Mouse (Mus musculus): Measurements from ENCODE around the gene Tsr3. TPM values are rescaled to one million over a fixed set of nuclear protein-coding genes. Genes with fewer than 3 reads are reported as not detected.

Gene Tsr3
- polyA plus RNA-seq, 1 experiment = 25.2 TPM

DNA sequence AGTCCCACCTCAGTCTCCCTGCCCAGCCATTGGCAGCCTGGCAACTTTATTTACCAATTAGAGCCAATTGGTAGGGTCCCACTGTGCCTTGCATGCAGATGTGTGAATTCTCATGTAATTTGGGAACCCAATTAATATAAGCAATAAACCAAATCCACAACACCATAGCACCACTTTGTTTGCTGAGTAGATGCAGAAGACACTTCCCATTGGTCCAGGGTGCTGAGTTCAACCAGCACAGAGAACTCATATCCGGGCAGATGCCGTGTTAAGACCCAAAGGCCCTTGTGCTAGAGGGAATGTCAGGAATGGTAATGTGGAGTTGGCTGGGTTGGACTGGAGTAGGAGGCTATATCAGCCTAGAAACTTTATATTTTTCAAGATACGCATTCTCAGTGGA lies 35.9 kb downstream of the Tsr3 start:
- H3K9ac ChIP-seq (ENCODE audit: low read depth, poor library complexity, severe bottlenecking) = no peak overlapping the region
- peaks cover 1% of the 10 kb centered on the region for H3K4me1 ChIP-seq (ENCODE audit: control insufficient read depth, insufficient read depth, low read length)
- no peaks in the 10 kb centered on the region for H3K9me3 ChIP-seq (replicated peaks; ENCODE audit: control insufficient read depth, insufficient read depth, low read length, poor library complexity, severe bottlenecking)
- no peaks in the 10 kb centered on the region for H3K27me3 ChIP-seq (ENCODE audit: control insufficient read depth, insufficient read depth, low read length, poor library complexity, severe bottlenecking)
- H3K27ac ChIP-seq (ENCODE audit: insufficient read depth, low read length) = no peak overlapping the region
- TF ChIP-seq CTCF (IDR thresholded peaks at IDR 0.05; ENCODE audit: low read depth, low read length) (no peak), EP300 (IDR thresholded peaks at IDR 0.05; ENCODE audit: insufficient read depth, low read depth, low read length) (no peak), POLR2A (IDR thresholded peaks at IDR 0.05; ENCODE audit: insufficient read depth, low read length) (no peak)
- H3K4me3 ChIP-seq (ENCODE audit: low read depth, low read length) = no peak overlapping the region
- H3K36me3 ChIP-seq (ENCODE audit: control insufficient read depth, insufficient read depth, low read length, poor library complexity, severe bottlenecking) = peaks cover 3% of the 10 kb centered on the region; the same call in 1 of the 2 replicates

DNA sequence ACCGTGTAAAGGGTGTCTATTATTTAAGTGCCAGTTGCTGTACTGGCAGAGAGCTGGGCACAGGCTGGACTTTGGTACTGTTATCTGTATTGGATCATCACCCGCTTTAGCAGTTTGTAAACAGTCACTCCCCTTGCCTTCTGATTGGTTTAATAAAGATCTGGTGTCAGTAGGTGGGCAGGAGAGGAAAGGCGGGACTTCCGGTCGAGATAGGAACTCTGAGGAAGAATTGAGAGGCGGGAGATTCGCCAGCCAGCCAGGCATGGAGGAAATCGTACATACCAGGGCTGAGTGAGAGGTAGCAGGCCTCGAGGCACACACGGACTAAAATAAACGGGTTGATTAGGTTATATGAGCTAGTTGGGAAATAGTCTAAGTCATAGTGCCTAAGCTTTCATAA lies 42.2 kb downstream of the Tsr3 start:
- 0 out of 2 replicates have a peak overlapping the region, but pooled peaks have one; percentile 26 for H3K27ac ChIP-seq (ENCODE audit: insufficient read depth, low read length)
- no peaks in the 10 kb centered on the region for H3K27me3 ChIP-seq (ENCODE audit: control insufficient read depth, insufficient read depth, low read length, poor library complexity, severe bottlenecking)
- H3K4me3 ChIP-seq (ENCODE audit: low read depth, low read length) = peak overlapping the region; percentile 48
- peaks cover 3% of the 10 kb centered on the region for H3K4me1 ChIP-seq (ENCODE audit: control insufficient read depth, insufficient read depth, low read length)
- peaks cover 3% of the 10 kb centered on the region; the same call in 1 of the 2 replicates for H3K9me3 ChIP-seq (replicated peaks; ENCODE audit: control insufficient read depth, insufficient read depth, low read length, poor library complexity, severe bottlenecking)
- H3K9ac ChIP-seq (ENCODE audit: low read depth, poor library complexity, severe bottlenecking) = peak overlapping the region; percentile 41
- no peaks in the 10 kb centered on the region for H3K36me3 ChIP-seq (ENCODE audit: control insufficient read depth, insufficient read depth, low read length, poor library complexity, severe bottlenecking)
- TF ChIP-seq CTCF (IDR thresholded peaks at IDR 0.05; ENCODE audit: low read depth, low read length) (no peak), POLR2A (IDR thresholded peaks at IDR 0.05; ENCODE audit: insufficient read depth, low read length) (peak; percentile 92)

DNA sequence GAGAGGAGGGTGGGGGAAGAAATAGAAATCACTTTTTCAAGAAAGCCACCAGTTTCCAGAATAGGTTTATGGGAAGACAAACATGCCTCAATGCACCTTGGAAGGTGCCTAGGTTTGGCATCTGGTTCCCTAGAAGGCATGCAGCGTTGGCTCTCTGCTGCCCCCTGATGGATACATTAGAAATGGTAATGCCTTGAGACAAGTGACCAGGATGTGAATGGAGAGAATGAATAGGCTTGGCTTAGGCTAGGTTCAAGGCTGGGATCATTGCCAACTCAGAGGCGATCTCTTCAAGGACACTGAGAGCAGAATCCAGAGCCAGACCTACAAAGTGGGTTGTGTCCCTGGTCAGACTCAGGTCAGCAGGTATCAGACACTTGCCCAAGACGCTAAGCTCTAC lies 45.1 kb downstream of the Tsr3 start:
- Histone ChIP-seq H3K36me3 (ENCODE audit: control insufficient read depth, insufficient read depth, low read length, poor library complexity, severe bottlenecking) (no peaks in the 10 kb centered on the region), H3K4me3 (ENCODE audit: low read depth, low read length) (no peak overlapping the region), H3K27ac (ENCODE audit: insufficient read depth, low read length) (no peak overlapping the region), H3K27me3 (ENCODE audit: control insufficient read depth, insufficient read depth, low read length, poor library complexity, severe bottlenecking) (no peaks in the 10 kb centered on the region), H3K9ac (ENCODE audit: low read depth, poor library complexity, severe bottlenecking) (no peak overlapping the region), H3K9me3 (replicated peaks; ENCODE audit: control insufficient read depth, insufficient read depth, low read length, poor library complexity, severe bottlenecking) (peaks cover 3% of the 10 kb centered on the region; the same call in 1 of the 2 replicates), H3K4me1 (ENCODE audit: control insufficient read depth, insufficient read depth, low read length) (peaks cover 3% of the 10 kb centered on the region)
- TF ChIP-seq POLR2A (IDR thresholded peaks at IDR 0.05; ENCODE audit: insufficient read depth, low read length) (no peak), EP300 (IDR thresholded peaks at IDR 0.05; ENCODE audit: insufficient read depth, low read depth, low read length) (no peak), CTCF (IDR thresholded peaks at IDR 0.05; ENCODE audit: low read depth, low read length) (peak; percentile 88)

DNA sequence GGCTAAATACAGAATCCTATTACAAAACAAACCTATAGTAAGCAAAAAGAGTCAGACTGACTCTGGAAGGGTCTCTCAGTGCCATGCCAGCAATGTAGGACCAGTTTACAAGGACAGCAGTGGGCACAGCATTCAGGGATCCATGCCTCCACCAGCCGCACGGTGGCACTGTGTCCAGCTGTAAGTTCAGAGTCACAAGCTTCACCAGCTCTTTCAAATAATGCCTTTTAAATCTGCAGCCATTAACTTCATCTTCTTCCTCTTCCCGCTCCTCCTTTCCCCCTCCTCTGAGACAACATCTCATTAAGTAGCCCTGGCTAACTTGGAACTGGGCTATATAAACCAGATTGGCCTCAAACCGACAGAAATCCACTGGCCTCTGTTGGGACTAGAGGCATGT lies 48.9 kb downstream of the Tsr3 start:
- Histone ChIP-seq H3K27ac (ENCODE audit: insufficient read depth, low read length) (no peak overlapping the region), H3K36me3 (ENCODE audit: control insufficient read depth, insufficient read depth, low read length, poor library complexity, severe bottlenecking) (no peaks in the 10 kb centered on the region), H3K9ac (ENCODE audit: low read depth, poor library complexity, severe bottlenecking) (no peak overlapping the region), H3K4me3 (ENCODE audit: low read depth, low read length) (no peak overlapping the region), H3K9me3 (replicated peaks; ENCODE audit: control insufficient read depth, insufficient read depth, low read length, poor library complexity, severe bottlenecking) (peaks cover 1% of the 10 kb centered on the region; the same call in 1 of the 2 replicates), H3K4me1 (ENCODE audit: control insufficient read depth, insufficient read depth, low read length) (peaks cover 3% of the 10 kb centered on the region), H3K27me3 (ENCODE audit: control insufficient read depth, insufficient read depth, low read length, poor library complexity, severe bottlenecking) (no peaks in the 10 kb centered on the region)
- TF ChIP-seq POLR2A (IDR thresholded peaks at IDR 0.05; ENCODE audit: insufficient read depth, low read length) (no peak), CTCF (IDR thresholded peaks at IDR 0.05; ENCODE audit: low read depth, low read length) (peak; percentile 80)

DNA sequence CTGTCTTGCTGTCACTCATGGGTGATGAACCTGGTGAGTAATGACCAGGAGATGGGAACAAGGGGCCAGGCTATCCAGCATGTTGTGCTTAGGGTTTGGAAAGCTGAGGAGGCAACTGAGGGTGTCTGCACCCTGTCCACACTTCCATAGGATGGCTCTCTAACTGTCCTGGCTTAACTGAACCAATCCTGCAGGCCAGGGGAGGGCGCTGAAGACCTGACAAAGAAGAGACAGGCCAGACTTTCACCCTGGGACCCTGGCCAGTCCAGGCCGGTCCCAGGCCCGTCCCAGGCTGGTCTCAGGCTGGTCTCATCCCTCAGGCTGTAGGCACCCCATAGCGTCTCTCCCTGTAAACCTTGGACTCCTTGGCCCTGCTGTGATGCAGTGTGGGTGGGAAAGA lies 50.4 kb downstream of the Tsr3 start:
- H3K27ac ChIP-seq (ENCODE audit: insufficient read depth, low read length) = no peak overlapping the region
- no peaks in the 10 kb centered on the region for H3K36me3 ChIP-seq (ENCODE audit: control insufficient read depth, insufficient read depth, low read length, poor library complexity, severe bottlenecking)
- no peaks in the 10 kb centered on the region for H3K4me1 ChIP-seq (ENCODE audit: control insufficient read depth, insufficient read depth, low read length)
- no peaks in the 10 kb centered on the region for H3K27me3 ChIP-seq (ENCODE audit: control insufficient read depth, insufficient read depth, low read length, poor library complexity, severe bottlenecking)
- TF ChIP-seq EP300 (IDR thresholded peaks at IDR 0.05; ENCODE audit: insufficient read depth, low read depth, low read length) = no peak
- TF ChIP-seq CTCF (IDR thresholded peaks at IDR 0.05; ENCODE audit: low read depth, low read length) = peak; percentile 58
- TF ChIP-seq POLR2A (IDR thresholded peaks at IDR 0.05; ENCODE audit: insufficient read depth, low read length) = no peak
- no peak overlapping the region for H3K4me3 ChIP-seq (ENCODE audit: low read depth, low read length)
- H3K9me3 ChIP-seq (replicated peaks; ENCODE audit: control insufficient read depth, insufficient read depth, low read length, poor library complexity, severe bottlenecking) = no peaks in the 10 kb centered on the region
- H3K9ac ChIP-seq (ENCODE audit: low read depth, poor library complexity, severe bottlenecking) = no peak overlapping the region

Other genes starting within 250 kb of the Tsr3 start
- gene Cramp1l, start 224.4 kb upstream of the Tsr3 start, polyA plus RNA-seq (2011; ENCODE audit: insufficient read depth, insufficient read length, low read depth, missing spikeins) = 18.1 and 19.4 TPM in 2 replicates
- 24.2 and 32.6 TPM in 2 replicates for gene Ift140, start 224.1 kb upstream of the Tsr3 start, polyA plus RNA-seq (2011; ENCODE audit: insufficient read depth, insufficient read length, low read depth, missing spikeins)
- gene Tmem204, start 156.6 kb upstream of the Tsr3 start, polyA plus RNA-seq (2011; ENCODE audit: insufficient read depth, insufficient read length, low read depth, missing spikeins) = 0.70 TPM in 1 of 2 replicates, not detected in the other
- 17.1 and 18.3 TPM in 2 replicates for gene Telo2, start 124.2 kb upstream of the Tsr3 start, polyA plus RNA-seq (2011; ENCODE audit: insufficient read depth, insufficient read length, low read depth, missing spikeins)
- not detected in 2 replicates for gene Ptx4, start 119.4 kb upstream of the Tsr3 start, polyA plus RNA-seq (2011; ENCODE audit: insufficient read depth, insufficient read length, low read depth, missing spikeins)
- 16.0 and 20.9 TPM in 2 replicates for gene Clcn7, start 106.8 kb upstream of the Tsr3 start, polyA plus RNA-seq (2011; ENCODE audit: insufficient read depth, insufficient read length, low read depth, missing spikeins)
- gene Ccdc154, start 77.7 kb upstream of the Tsr3 start, polyA plus RNA-seq (2011; ENCODE audit: insufficient read depth, insufficient read length, low read depth, missing spikeins) = not detected in 2 replicates
- gene Gm38655, start 64.7 kb upstream of the Tsr3 start, polyA plus RNA-seq (2011; ENCODE audit: insufficient read depth, insufficient read length, low read depth, missing spikeins) = not detected in 2 replicates
- 13.6 and 14.9 TPM in 2 replicates for gene BC003965, start 55.6 kb upstream of the Tsr3 start, polyA plus RNA-seq (2011; ENCODE audit: insufficient read depth, insufficient read length, low read depth, missing spikeins)
- gene Unkl, start 51.8 kb upstream of the Tsr3 start, polyA plus RNA-seq (2011; ENCODE audit: insufficient read depth, insufficient read length, low read depth, missing spikeins) = 21.1 and 22.9 TPM in 2 replicates
- gene Gnptg, start within 50 bp of the Tsr3 start, polyA plus RNA-seq (2011; ENCODE audit: insufficient read depth, insufficient read length, low read depth, missing spikeins) = 15.2 and 19.5 TPM in 2 replicates
- 1.3 and 1.6 TPM in 2 replicates for gene Baiap3, start 16.2 kb downstream of the Tsr3 start, polyA plus RNA-seq (2011; ENCODE audit: insufficient read depth, insufficient read length, low read depth, missing spikeins)
- gene Ube2i, start 34.5 kb downstream of the Tsr3 start, polyA plus RNA-seq (2011; ENCODE audit: insufficient read depth, insufficient read length, low read depth, missing spikeins) = 430 and 432 TPM in 2 replicates
- gene Prss34, start 58.2 kb downstream of the Tsr3 start, polyA plus RNA-seq (2011; ENCODE audit: insufficient read depth, insufficient read length, low read depth, missing spikeins) = not detected in 2 replicates
- gene Prss28, start 68.5 kb downstream of the Tsr3 start, polyA plus RNA-seq (2011; ENCODE audit: insufficient read depth, insufficient read length, low read depth, missing spikeins) = not detected in 2 replicates
- gene Prss29, start 78.5 kb downstream of the Tsr3 start, polyA plus RNA-seq (2011; ENCODE audit: insufficient read depth, insufficient read length, low read depth, missing spikeins) = not detected in 2 replicates
- not detected in 2 replicates for gene Tpsab1, start 105.4 kb downstream of the Tsr3 start, polyA plus RNA-seq (2011; ENCODE audit: insufficient read depth, insufficient read length, low read depth, missing spikeins)
- gene Tpsb2, start 126.1 kb downstream of the Tsr3 start, polyA plus RNA-seq (2011; ENCODE audit: insufficient read depth, insufficient read length, low read depth, missing spikeins) = not detected in 2 replicates
- gene Tpsg1, start 129.1 kb downstream of the Tsr3 start, polyA plus RNA-seq (2011; ENCODE audit: insufficient read depth, insufficient read length, low read depth, missing spikeins) = not detected in 2 replicates
- gene Cacna1h, start 193.6 kb downstream of the Tsr3 start, polyA plus RNA-seq (2011; ENCODE audit: insufficient read depth, insufficient read length, low read depth, missing spikeins) = 4.4 and 5.6 TPM in 2 replicates
- not detected in 2 replicates for gene Tekt4, start 214.4 kb downstream of the Tsr3 start, polyA plus RNA-seq (2011; ENCODE audit: insufficient read depth, insufficient read length, low read depth, missing spikeins)